Mouse (Mus musculus) spleen, adult 2 months (tissue): ENCODE measurements around the gene Serpina3i.

Experiments
- CTCF ChIP-seq: fragments of 200-500 bp; IDR thresholded peaks from 2 replicates; pipeline ENCODE4 v1.5.1; 2011; ENCODE audit warnings: mild to moderate bottlenecking, inconsistent platforms; ENCODE audit not compliant: insufficient read depth, insufficient read length, insufficient replicate concordance; ENCODE audit errors: extremely low read depth
- POLR2A ChIP-seq: fragments of 200-500 bp; IDR thresholded peaks from 2 replicates; pipeline ENCODE4 v1.6.1; 2011; ENCODE audit warnings: low read depth, low read length, inconsistent platforms

GRCm38 (mm10) chr12:104314253-104314652, 51.3 kb downstream of the Serpina3i start, which contains the start of gene Serpina3j:
- TF ChIP-seq CTCF (no peak), POLR2A (no peak)
